Mouse (Mus musculus) neural tube, embryonic 14.5 days (tissue): ENCODE data around the gene Hectd1. TPM values are rescaled to one million over a fixed set of nuclear protein-coding genes. Genes with fewer than 3 reads are reported as not detected.

Experiments
- ATAC-seq: fragments of 200-750 bp; cut with Nextera tagmentation; 2 replicates; pipeline ENCODE4 v1.8.0; 2017; ENCODE audit warnings: low read depth, mild to moderate bottlenecking, moderate TSS enrichment, moderate library complexity
- H3K27ac ChIP-seq: fragments of 300-500 bp; sonication (generic); 2 replicates; pipeline ENCODE4 v1.5.1; 2014; ENCODE audit warnings: low read depth, mild to moderate bottlenecking, control low read depth, low read length, moderate library complexity, mixed read lengths
- H3K27me3 ChIP-seq: fragments of 300-500 bp; sonication (generic); 2 replicates; pipeline ENCODE4 v1.6.1; 2014; ENCODE audit warnings: low read length; ENCODE audit not compliant: control insufficient read depth, insufficient read depth
- H3K36me3 ChIP-seq: fragments of 300-500 bp; sonication (generic); 2 replicates; pipeline ENCODE4 v1.6.1; 2014; ENCODE audit warnings: low read length, mixed read lengths; ENCODE audit not compliant: control insufficient read depth, insufficient read depth
- H3K4me1 ChIP-seq: fragments of 300-500 bp; sonication (generic); 2 replicates; pipeline ENCODE4 v1.6.1; 2014; ENCODE audit warnings: low read length; ENCODE audit not compliant: control insufficient read depth, insufficient read depth
- H3K4me2 ChIP-seq: fragments of 300-500 bp; sonication (generic); 2 replicates; pipeline ENCODE4 v1.6.1; 2014; ENCODE audit warnings: mild to moderate bottlenecking, low read depth, low read length, control low read depth
- H3K4me3 ChIP-seq: fragments of 300-500 bp; sonication (generic); 2 replicates; pipeline ENCODE4 v1.5.1; 2014; ENCODE audit warnings: low read depth, low read length, control low read depth, mixed read lengths
- H3K9ac ChIP-seq: fragments of 300-500 bp; sonication (generic); replicated peaks from 2 replicates; pipeline ENCODE4 v1.6.1; 2014; ENCODE audit warnings: low read depth, mild to moderate bottlenecking, control low read depth, low read length, mixed read lengths
- H3K9me3 ChIP-seq: fragments of 300-500 bp; sonication (generic); 2 replicates; pipeline ENCODE4 v1.6.1; 2016; ENCODE audit warnings: low read length; ENCODE audit not compliant: control insufficient read depth
- WGBS: fragments of 180-500 bp; shearing (Covaris S2); extraction: QIAGEN DNeasy Blood & Tissue Kit; methylation state at CpG from one replicate; pipeline ENCODE4 v1.1.7; 2014; 5-methylcytosine and 5-hydroxymethylcytosine counted together
- polyA plus RNA-seq: library from polyadenylated mRNA; unstranded; fragments of >200 nt; fragmentation: Nextera tagmentation; extraction: Ambion mirVana; gene quantifications from 2 replicates; pipeline ENCODE4 v1.2.1, GENCODE M21; 2014

Hectd1 gene
- polyA plus RNA-seq, 1 experiment from 2014 or later, result 50.5 TPM

DNA sequence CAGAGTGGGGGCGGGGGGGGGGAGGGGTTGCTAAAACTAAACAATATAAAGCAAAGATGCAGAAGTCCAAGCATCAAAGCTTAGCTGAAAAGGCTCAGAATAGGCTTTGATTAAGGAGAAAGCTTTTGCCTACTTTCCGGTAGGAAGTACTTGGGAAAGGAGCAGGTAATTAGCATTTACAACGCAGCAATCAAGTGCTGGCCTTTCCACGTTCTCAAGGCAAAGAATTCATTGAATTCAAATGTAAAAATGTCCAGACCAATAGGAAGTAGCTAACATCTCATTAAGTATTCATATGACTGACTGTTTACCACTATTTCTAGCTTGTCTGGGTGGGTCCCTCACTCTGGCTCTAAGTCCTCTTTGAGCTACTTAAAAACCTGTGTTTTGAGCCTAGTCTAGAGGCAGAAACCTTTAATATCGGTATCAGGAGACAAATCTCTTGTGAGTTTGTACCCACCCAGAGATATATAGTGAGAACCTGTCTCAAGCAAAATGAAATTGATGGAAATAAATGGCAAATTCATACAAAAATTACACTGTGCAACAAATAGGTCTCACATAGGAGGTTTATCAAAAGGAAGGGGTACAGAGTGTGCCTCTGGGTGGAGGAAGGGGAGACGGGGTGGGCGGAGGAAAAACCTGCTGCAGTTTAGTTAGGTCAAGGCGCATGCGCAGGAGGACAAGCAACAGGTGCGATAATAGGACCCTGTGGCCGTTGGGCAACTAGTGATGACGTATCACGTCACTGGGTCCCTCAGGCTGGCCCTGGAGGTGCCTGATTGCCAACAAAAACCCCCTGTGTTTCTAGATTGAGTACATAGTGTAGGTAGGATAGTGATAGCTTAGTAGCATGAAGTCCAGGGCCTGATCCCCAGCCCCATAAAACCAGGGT lies 29.0 kb upstream of the Hectd1 start:
- no peak for ATAC-seq
- Histone ChIP-seq H3K27ac (no peak overlapping the region), H3K4me3 (no peak overlapping the region), H3K4me1 (no peaks in the 10 kb centered on the region), H3K9ac (no peak overlapping the region), H3K4me2 (no peak overlapping the region), H3K36me3 (no peaks in the 10 kb centered on the region), H3K9me3 (no peaks in the 10 kb centered on the region), H3K27me3 (no peaks in the 10 kb centered on the region)
- 62% methylated on average over 13 of the region's 13 CpGs for WGBS

DNA sequence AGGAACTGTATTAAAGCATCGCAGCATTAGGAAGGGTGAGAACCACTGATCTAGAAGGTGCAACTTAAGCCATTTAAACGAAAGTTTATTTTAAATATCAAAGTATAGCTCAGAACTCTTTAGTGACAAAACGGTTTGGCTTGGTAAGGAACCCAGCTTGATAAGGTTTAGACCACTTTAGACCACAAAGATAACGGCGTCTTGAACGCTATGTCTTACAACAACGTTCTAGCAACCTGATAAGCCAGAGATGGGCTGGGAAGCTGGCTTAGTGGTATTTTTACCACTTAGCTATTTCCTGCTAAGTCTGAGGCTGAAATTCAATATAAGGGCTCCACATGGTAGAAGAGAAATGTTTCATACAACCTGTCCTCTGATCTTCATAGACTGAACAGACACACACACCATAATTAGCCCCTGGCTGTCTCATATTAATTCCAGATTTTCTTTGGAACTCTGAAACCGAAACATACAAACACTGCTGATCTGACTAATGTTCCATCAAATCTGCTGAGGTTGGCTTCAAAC lies 27.5 kb upstream of the Hectd1 start:
- Histone ChIP-seq H3K4me3 (no peak overlapping the region), H3K9me3 (no peaks in the 10 kb centered on the region), H3K36me3 (no peaks in the 10 kb centered on the region), H3K9ac (no peak overlapping the region), H3K27me3 (no peaks in the 10 kb centered on the region), H3K4me1 (no peaks in the 10 kb centered on the region), H3K4me2 (no peak overlapping the region), H3K27ac (no peak overlapping the region)
- WGBS, result 95% methylated on average over 8 of the region's 8 CpGs
- ATAC-seq, result no peak

DNA sequence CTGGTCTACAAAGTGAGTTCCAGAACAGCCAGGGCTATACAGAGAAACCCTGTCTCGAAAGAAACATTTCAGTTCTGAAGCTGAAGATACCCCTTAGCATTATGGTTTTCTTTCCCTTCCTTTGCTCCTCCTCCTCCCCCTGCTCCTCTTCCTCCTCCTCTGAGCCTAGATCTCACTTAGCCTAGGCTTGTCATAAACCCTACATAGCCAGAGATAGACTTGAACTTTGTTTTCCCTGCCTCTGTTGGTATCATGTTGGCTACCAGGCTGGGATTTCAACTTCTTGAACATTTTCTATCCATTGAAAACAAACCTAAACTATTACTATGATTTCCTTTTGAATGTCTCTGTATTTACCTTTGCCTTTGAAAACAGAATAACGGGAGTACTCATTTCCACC lies 26.5 kb upstream of the Hectd1 start:
- Histone ChIP-seq H3K27ac (no peak overlapping the region), H3K4me3 (no peak overlapping the region), H3K9me3 (no peaks in the 10 kb centered on the region), H3K36me3 (no peaks in the 10 kb centered on the region), H3K27me3 (no peaks in the 10 kb centered on the region), H3K4me1 (no peaks in the 10 kb centered on the region), H3K9ac (no peak overlapping the region), H3K4me2 (no peak overlapping the region)
- ATAC-seq, result no peak
- 93% methylated on average over 2 of the region's 2 CpGs for WGBS

DNA sequence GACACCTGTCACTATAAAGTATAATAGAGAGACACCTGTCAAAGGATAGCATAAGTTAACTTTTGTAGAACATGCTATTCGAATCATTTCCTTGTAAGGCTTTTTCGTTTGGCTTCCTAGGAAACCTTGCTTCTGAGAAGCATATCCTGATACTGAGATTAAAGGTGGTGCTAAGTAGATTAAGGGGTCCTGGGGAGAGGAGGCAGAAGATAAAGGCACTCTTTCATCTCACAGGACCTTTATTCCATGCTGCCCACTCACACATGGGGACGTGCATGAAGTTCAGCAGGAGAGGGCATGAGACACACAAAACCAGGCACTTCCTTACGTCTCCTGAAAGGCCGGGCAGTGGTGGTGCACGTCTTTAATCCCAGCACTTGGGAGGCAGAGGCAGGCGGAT lies 26.1 kb upstream of the Hectd1 start:
- Histone ChIP-seq H3K4me2 (no peak overlapping the region), H3K27ac (no peak overlapping the region), H3K4me1 (no peaks in the 10 kb centered on the region), H3K36me3 (no peaks in the 10 kb centered on the region), H3K4me3 (no peak overlapping the region), H3K9me3 (no peaks in the 10 kb centered on the region), H3K9ac (no peak overlapping the region), H3K27me3 (no peaks in the 10 kb centered on the region)
- ATAC-seq, result no peak
- WGBS, result 86% methylated on average over 7 of the region's 7 CpGs

DNA sequence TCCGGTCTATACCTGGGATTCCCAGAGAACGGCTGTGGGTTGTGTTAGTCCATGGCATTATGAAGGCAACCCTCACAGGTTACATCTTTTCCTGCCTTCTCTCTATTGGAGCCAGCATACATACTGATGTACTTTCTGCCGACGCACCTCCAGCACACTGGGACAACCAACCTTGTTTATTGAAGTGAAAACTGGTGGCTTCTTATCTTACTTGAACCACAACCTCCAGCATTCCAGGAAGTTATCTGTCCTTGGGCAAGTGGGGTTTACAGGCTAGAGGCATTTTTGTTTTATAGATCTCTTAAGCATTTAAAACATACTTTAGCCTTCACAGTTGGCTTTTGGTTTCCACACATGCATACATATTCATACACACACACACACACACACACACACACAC lies 22.3 kb upstream of the Hectd1 start:
- Histone ChIP-seq H3K27ac (no peak overlapping the region), H3K9ac (no peak overlapping the region), H3K27me3 (no peaks in the 10 kb centered on the region), H3K4me2 (no peak overlapping the region), H3K4me3 (no peak overlapping the region), H3K4me1 (no peaks in the 10 kb centered on the region), H3K9me3 (no peaks in the 10 kb centered on the region), H3K36me3 (no peaks in the 10 kb centered on the region)
- ATAC-seq, result no peak
- 97% methylated on average over 4 of the region's 4 CpGs for WGBS

DNA sequence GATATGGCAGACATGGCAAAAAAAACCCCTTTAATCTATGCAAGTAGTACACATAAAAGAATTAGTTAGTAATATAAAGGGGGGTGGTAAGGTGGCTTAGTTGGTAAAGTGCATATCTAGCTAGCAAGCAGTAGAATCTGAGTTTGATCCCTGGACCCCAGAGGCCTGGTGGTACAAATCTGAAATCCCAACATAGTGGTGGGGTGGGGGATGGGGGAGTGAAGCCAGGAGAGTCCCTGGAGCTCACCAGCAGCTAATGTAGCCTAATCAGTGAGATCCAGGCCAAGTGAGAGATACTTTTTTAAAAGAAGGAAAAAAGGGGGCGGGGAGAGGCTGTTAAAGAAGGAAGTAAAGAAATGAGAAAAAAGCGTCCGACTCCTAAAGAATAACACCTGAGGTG lies 21.8 kb upstream of the Hectd1 start:
- Histone ChIP-seq H3K9me3 (no peaks in the 10 kb centered on the region), H3K9ac (no peak overlapping the region), H3K27ac (no peak overlapping the region), H3K4me1 (no peaks in the 10 kb centered on the region), H3K27me3 (no peaks in the 10 kb centered on the region), H3K36me3 (no peaks in the 10 kb centered on the region), H3K4me2 (no peak overlapping the region), H3K4me3 (no peak overlapping the region)
- 89% methylated on average over 3 of the region's 3 CpGs for WGBS
- no peak for ATAC-seq

DNA sequence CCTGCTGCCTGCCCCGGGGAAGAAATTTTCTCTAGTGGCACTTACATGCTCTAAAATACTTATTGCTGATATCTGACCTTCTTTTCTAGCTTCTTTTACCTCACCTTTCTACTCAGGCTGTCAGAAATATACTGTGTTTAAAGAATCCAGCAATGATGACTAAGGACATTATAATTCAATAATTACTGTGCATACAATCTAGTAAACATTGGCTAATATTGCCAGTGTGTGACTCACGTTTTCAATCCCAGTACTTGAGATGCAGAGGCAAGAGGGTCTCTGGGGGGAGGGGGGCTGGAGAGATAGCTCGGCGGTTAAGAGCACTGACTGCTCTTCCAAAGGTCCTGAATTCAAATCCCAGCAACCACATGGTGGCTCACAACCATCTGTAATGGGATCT lies 21.0 kb upstream of the Hectd1 start:
- Histone ChIP-seq H3K4me2 (no peak overlapping the region), H3K4me3 (no peak overlapping the region), H3K9me3 (no peaks in the 10 kb centered on the region), H3K9ac (no peak overlapping the region), H3K27me3 (no peaks in the 10 kb centered on the region), H3K36me3 (no peaks in the 10 kb centered on the region), H3K27ac (no peak overlapping the region), H3K4me1 (no peaks in the 10 kb centered on the region)
- WGBS, result 92% methylated on average over 4 of the region's 4 CpGs
- no peak for ATAC-seq

DNA sequence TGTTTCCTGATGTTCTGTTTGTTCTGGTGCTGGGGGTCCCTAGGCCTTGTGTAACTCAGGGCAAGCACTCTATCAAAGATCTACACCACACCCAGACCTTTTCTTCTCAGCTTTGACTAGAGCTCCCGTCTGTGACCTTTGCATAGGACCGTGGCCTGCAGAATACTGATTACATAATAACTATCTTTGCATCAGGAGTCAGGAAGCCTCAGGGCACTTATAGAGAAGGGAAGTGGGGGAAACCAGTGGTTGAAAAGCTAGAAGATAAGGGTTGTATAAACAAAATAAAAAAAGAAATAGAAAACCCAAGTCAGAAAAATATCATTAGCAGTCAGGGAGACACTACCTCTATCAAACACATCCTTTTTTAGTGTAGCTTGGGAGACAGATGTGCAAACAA lies 20.6 kb upstream of the Hectd1 start:
- no peak for ATAC-seq

DNA sequence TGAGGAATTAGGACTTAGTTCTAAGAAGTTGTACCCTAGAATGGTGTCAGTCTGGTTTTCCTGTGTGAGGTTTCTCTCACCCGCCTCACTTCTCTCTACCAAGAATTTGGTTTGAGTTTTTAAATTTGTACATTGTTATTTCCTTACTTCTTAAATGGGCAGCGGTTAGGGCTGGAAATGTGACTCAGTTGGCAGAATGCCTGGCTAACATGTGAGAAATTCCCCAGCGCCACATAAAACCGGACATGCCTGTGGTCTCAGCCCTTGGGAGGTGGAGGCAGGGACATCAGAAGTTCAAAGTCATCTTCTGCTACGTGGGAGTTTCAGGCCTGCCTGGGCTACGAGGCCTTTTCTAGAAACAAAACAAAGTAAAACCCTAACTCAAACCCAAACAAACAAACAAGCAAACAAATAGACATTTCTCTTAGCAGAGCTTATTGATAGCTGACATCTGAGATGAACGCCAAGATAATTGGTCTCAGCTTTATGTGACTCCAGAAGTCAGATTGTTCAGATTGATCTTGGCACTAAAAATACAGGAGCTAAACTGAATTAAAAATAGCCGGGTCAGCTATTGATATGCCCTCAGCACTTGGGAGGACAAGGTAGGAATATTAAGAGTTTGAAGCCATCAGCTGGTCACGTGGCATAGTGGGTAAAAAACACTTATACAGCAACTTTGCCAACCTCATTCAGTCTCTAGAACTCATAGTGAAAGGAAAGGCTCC lies 18.8 kb upstream of the Hectd1 start:
- 85% methylated on average over 9 of the region's 9 CpGs for WGBS

More for the DNA sequence above, 20.6 kb upstream of the Hectd1 start:
- Histone ChIP-seq H3K9ac (no peak overlapping the region), H3K27ac (no peak overlapping the region), H3K4me3 (no peak overlapping the region), H3K4me2 (no peak overlapping the region), H3K27me3 (no peaks in the 10 kb centered on the region), H3K36me3 (no peaks in the 10 kb centered on the region), H3K4me1 (no peaks in the 10 kb centered on the region), H3K9me3 (no peaks in the 10 kb centered on the region)
- 89% methylated on average over 2 of the region's 2 CpGs for WGBS

More for the DNA sequence above, 18.8 kb upstream of the Hectd1 start:
- no peaks in the 10 kb centered on the region for H3K27me3 ChIP-seq
- H3K9me3 ChIP-seq, result no peaks in the 10 kb centered on the region
- ATAC-seq, result no peak
- H3K4me3 ChIP-seq, result no peak overlapping the region
- H3K4me1 ChIP-seq, result no peaks in the 10 kb centered on the region
- no peak overlapping the region for H3K4me2 ChIP-seq
- no peak overlapping the region for H3K9ac ChIP-seq
- no peak overlapping the region for H3K27ac ChIP-seq
- H3K36me3 ChIP-seq, result no peaks in the 10 kb centered on the region
